Mouse (Mus musculus) bone marrow macrophage, adult 2 months (primary cell): ENCODE results near the gene Cotl1.

Source experiments
- CTCF ChIP-seq: IDR thresholded peaks from 2 replicates; pipeline ENCODE4 v1.5.1; 2012; ENCODE audit warnings: low read depth, mild to moderate bottlenecking, low read length, moderate library complexity
- POLR2A ChIP-seq: IDR thresholded peaks from 2 replicates; pipeline ENCODE4 v1.6.1; 2012; ENCODE audit warnings: mild to moderate bottlenecking, low read depth, low read length, borderline replicate concordance

DNA sequence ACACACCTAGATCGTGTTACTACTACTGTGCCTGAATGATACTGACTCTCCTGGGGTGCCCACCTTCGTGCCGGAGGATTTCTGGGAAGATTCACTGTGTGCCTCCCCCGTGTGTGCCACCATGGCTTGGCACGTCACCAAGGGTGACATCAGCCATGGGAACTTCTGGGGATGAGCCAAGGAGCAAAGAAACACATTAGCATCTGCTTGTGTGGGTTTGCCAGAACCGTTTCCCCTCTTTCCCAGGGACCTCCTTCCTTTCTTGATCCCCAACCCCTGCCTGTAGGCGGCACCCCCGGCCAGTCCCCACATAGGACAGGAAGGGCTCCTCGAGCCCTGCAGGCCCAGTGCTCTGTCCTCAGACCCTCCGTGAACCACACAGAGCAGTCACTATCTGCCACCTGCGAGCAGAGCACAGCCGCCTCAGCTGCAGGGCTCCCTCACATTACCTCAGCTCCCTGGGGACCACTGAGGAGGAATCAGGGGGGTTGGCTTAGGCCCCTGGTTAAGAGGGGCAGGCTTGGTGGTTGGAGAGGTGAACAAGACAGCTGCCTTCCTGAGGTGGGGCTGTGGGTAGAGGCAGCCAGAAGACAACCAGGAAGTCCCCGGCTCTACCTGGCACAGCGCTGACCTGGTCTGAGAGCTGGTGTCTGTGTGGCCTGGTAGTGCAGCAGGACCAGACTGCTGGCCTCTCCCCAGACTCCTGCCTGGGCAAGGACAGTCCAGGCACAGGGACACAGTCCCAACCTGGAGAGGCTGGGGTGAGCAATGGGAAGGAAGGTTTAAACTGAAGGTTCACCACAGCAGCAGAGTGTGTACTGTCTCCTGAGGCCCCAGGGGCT, 33.7 kb downstream of the Cotl1 start:
- TF ChIP-seq CTCF (no peak), POLR2A (no peak)
